Mouse (Mus musculus): ENCODE results near the gene Tor1a. TPM values are rescaled to one million over a fixed set of nuclear protein-coding genes. Genes with fewer than 3 reads are reported as not detected.

Gene Tor1a
- polyA plus RNA-seq (2012; ENCODE audit: insufficient read depth, insufficient read length, missing spikeins), result 20.5 and 26.0 TPM in 2 replicates

- Histone ChIP-seq H3K4me1 (ENCODE audit: control insufficient read depth, insufficient read depth, insufficient read length, low read length) (peaks cover 4% of the 10 kb centered on the region; the same call in 1 of the 2 replicates), H3K4me3 (ENCODE audit: insufficient read depth, low read depth, low read length) (peak within 1 kb of the TSS; percentile 92), H3K27ac (replicated peaks; ENCODE audit: low read depth, low read length) (peak within 1 kb of the TSS; percentile 23; the same call in 1 of the 2 replicates)
Observed at GRCm38 (mm10) chr2:30967352-30968327, at the start of gene Tor1a. TSS of gene Tor1a (minus strand) at chr2:30967933.

DNA sequence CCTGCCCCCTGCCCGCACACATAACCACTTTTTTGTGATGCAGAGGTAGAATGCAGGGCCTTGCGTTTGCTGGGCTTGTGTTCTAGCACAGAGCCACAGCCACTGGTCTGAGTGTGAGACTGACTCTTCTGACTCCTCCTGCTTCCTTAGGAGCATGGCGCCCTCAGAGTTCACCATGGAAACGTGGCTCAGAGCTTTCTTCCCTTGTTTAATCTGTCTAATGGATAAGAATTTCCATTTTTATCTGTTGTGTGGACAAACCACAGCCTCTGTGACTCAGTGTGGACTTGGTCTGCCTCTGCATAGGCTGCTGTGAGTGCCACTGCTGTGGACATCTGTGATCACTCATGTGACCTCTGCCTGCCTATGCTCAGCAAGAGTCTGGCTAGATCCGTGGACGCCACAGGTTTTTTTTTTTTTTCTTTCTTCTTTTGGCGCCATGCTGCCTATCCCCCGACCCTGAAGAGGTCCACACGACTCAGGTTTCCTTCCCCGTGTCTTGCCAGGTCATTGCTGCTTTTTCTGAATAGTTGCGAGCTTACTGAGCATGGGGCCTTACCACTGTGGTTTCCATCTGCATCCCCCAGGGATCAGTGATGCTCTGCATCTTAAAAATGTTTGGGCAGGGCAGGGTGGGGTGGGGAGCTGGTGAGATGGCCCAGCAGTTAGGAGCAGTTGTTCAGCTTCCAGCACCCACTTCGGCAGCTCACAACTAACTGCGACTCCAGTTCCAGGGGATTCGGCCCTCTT lies 45.8 kb upstream of the Tor1a start:
- Histone ChIP-seq H3K27ac (replicated peaks; ENCODE audit: low read depth, low read length) (no peak overlapping the region), H3K4me1 (ENCODE audit: control insufficient read depth, insufficient read depth, insufficient read length, low read length) (0 out of 2 replicates have a peak, but pooled peaks cover 3% of the 10 kb centered on the region), H3K4me3 (ENCODE audit: insufficient read depth, low read depth, low read length) (no peak overlapping the region)

GRCm38 (mm10) chr2:31007208-31007607 lies 39.5 kb upstream of the Tor1a start:
- Histone ChIP-seq H3K4me3 (ENCODE audit: insufficient read depth, low read depth, low read length) (no peak overlapping the region), H3K4me1 (ENCODE audit: control insufficient read depth, insufficient read depth, insufficient read length, low read length) (no peaks in the 10 kb centered on the region), H3K27ac (replicated peaks; ENCODE audit: low read depth, low read length) (no peak overlapping the region)

DNA sequence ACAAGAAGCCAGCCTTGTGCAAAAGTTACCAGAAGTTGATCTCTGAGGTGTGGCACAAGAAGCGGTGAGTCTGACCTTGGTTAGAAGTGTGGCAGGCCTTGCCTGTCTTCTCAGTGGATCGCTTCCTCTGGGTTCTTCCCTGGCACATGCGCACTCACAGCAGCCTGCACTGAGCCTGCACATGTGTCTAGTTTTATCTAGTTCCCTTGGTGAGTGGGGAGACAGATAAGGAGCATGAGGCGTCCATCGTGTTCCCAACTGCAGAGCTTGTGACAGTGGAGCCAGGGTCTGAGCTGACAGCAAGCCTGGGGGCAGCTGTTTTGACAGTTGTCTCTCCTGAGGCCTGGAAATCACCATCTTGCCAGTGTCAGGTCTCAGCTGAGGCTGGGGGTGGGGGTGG lies 38.7 kb upstream of the Tor1a start:
- H3K4me3 ChIP-seq (ENCODE audit: insufficient read depth, low read depth, low read length), result no peak overlapping the region
- no peaks in the 10 kb centered on the region for H3K4me1 ChIP-seq (ENCODE audit: control insufficient read depth, insufficient read depth, insufficient read length, low read length)
- H3K27ac ChIP-seq (replicated peaks; ENCODE audit: low read depth, low read length), result no peak overlapping the region

- Histone ChIP-seq H3K4me1 (ENCODE audit: control insufficient read depth, insufficient read depth, insufficient read length, low read length) (no peaks in the 10 kb centered on the region), H3K27ac (replicated peaks; ENCODE audit: low read depth, low read length) (no peak overlapping the region), H3K4me3 (ENCODE audit: insufficient read depth, low read depth, low read length) (no peak overlapping the region)
Observed at GRCm38 (mm10) chr2:31005453-31005852, 37.7 kb upstream of the Tor1a start.

GRCm38 (mm10) chr2:31002857-31003256 lies 35.1 kb upstream of the Tor1a start:
- Histone ChIP-seq H3K27ac (replicated peaks; ENCODE audit: low read depth, low read length) (no peak overlapping the region), H3K4me1 (ENCODE audit: control insufficient read depth, insufficient read depth, insufficient read length, low read length) (no peaks in the 10 kb centered on the region), H3K4me3 (ENCODE audit: insufficient read depth, low read depth, low read length) (no peak overlapping the region)

- H3K4me3 ChIP-seq (ENCODE audit: insufficient read depth, low read depth, low read length), result no peak overlapping the region
- no peak overlapping the region for H3K27ac ChIP-seq (replicated peaks; ENCODE audit: low read depth, low read length)
- H3K4me1 ChIP-seq (ENCODE audit: control insufficient read depth, insufficient read depth, insufficient read length, low read length), result peaks cover 5% of the 10 kb centered on the region
Observed at GRCm38 (mm10) chr2:30998443-30999260, 30.9 kb upstream of the Tor1a start.

- Histone ChIP-seq H3K27ac (replicated peaks; ENCODE audit: low read depth, low read length) (no peak overlapping the region), H3K4me3 (ENCODE audit: insufficient read depth, low read depth, low read length) (no peak overlapping the region), H3K4me1 (ENCODE audit: control insufficient read depth, insufficient read depth, insufficient read length, low read length) (peaks cover 5% of the 10 kb centered on the region)
Observed at GRCm38 (mm10) chr2:30995432-30995996, 27.8 kb upstream of the Tor1a start.

DNA sequence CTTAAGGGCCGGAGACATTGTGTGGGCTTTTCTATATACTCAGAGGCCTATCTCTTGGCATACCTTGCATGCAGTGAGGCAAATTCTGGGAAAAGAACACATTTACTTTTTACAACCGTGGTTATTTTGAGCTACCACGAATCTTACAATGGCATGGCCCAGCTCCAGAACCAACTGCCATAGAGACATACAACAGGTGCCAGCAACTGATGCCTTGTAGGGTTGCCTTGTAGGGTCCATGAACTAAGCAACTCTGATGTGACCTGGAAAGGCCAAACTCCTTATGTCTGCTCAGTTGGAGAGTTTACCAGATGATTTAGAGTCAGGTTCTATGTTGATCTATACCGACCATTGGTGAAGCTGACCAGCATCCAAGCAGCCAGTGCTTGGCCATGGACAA lies 27.1 kb upstream of the Tor1a start:
- no peak overlapping the region for H3K27ac ChIP-seq (replicated peaks; ENCODE audit: low read depth, low read length)
- peaks cover 5% of the 10 kb centered on the region for H3K4me1 ChIP-seq (ENCODE audit: control insufficient read depth, insufficient read depth, insufficient read length, low read length)
- no peak overlapping the region for H3K4me3 ChIP-seq (ENCODE audit: insufficient read depth, low read depth, low read length)

- Histone ChIP-seq H3K4me3 (ENCODE audit: insufficient read depth, low read depth, low read length) (no peak overlapping the region), H3K27ac (replicated peaks; ENCODE audit: low read depth, low read length) (no peak overlapping the region)
Observed at GRCm38 (mm10) chr2:30990221-30990620, 22.5 kb upstream of the Tor1a start.

GRCm38 (mm10) chr2:30985111-30986020 lies 17.6 kb upstream of the Tor1a start:
- H3K4me3 ChIP-seq (ENCODE audit: insufficient read depth, low read depth, low read length), result no peak overlapping the region
- no peaks in the 10 kb centered on the region for H3K4me1 ChIP-seq (ENCODE audit: control insufficient read depth, insufficient read depth, insufficient read length, low read length)
- no peak overlapping the region for H3K27ac ChIP-seq (replicated peaks; ENCODE audit: low read depth, low read length)

More at GRCm38 (mm10) chr2:30990221-30990620, 22.5 kb upstream of the Tor1a start:
- peaks cover 2% of the 10 kb centered on the region; the same call in 1 of the 2 replicates for H3K4me1 ChIP-seq (ENCODE audit: control insufficient read depth, insufficient read depth, insufficient read length, low read length)

- H3K4me1 ChIP-seq (ENCODE audit: control insufficient read depth, insufficient read depth, insufficient read length, low read length), result no peaks in the 10 kb centered on the region
- 0 out of 2 replicates have a peak overlapping the region, but pooled peaks have one; percentile 63 for H3K4me3 ChIP-seq (ENCODE audit: insufficient read depth, low read depth, low read length)
- no peak overlapping the region for H3K27ac ChIP-seq (replicated peaks; ENCODE audit: low read depth, low read length)
Observed at GRCm38 (mm10) chr2:30983024-30983423, 15.3 kb upstream of the Tor1a start.

DNA sequence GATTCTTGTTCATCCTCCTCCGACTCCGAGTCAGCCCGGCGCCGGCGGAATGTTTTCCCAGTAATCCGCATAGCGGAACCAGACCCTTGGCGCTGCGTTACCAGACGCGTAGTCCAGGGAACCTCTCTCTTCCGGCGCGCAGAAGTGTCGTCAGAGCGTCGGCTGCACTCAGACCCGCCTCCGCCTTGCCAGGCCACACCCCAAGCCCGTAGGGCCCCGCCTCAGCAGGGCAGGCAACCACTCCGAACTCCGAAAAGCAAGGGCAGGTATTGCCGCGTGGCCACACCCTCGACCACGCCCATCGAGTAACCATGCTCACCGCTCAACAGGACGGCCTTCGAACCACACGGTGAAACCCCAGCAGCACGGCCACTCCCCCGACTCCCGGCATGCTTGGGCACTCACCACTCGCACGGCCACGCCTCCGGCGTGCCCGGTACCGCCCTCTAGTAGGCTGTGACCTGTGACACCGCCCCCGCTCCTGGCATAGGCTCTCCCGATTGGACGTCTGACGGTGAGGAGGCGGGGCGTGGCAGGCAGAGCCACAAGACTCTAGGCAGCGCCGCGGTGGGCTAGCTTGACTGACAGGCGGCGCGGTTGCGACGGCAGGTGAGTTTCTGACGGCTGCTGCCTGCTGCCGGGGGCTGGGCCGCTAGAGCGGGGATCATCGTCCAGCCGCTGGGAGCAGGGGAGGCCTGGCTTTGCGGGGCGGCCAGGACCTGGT lies 14.2 kb upstream of the Tor1a start, which contains the start of the genes BC005624 and Usp20:
BC005624 (minus strand) TSS at position 412 of the 724 bp plus-strand sequence.
Usp20 (plus strand) TSS at position 490 of the 724 bp plus-strand sequence.
- Histone ChIP-seq H3K27ac (replicated peaks; ENCODE audit: low read depth, low read length) (no peak within 1 kb of the TSS), H3K4me1 (ENCODE audit: control insufficient read depth, insufficient read depth, insufficient read length, low read length) (no peaks in the 10 kb centered on the region), H3K4me3 (ENCODE audit: insufficient read depth, low read depth, low read length) (peak within 1 kb of the TSS; percentile 75)
